Mouse (Mus musculus) heart, adult 2 months (tissue): ENCODE measurements around the gene Olfr1286. TPM values are rescaled to one million over a fixed set of nuclear protein-coding genes. Genes with fewer than 3 reads are reported as not detected.

ENCODE experiments used
- DNase-seq, 2 experiments: peaks; one replicate each; pipeline ENCODE4 v3.0.0; 2021
- H3K27ac ChIP-seq: fragments of 200-600 bp; 2 replicates; pipeline ENCODE4 v1.8.1; 2022
- H3K27me3 ChIP-seq: fragments of 200-500 bp; 2 replicates; pipeline ENCODE4 v1.6.1; 2012; ENCODE audit warnings: mild to moderate bottlenecking, low read length, inconsistent platforms, mixed read lengths; ENCODE audit not compliant: control insufficient read depth, insufficient read depth
- H3K36me3 ChIP-seq: fragments of 200-500 bp; 2 replicates; pipeline ENCODE4 v1.6.1; 2012; ENCODE audit warnings: low read length, inconsistent platforms; ENCODE audit not compliant: control insufficient read depth, insufficient read depth
- H3K4me1 ChIP-seq: fragments of 200-500 bp; 2 replicates; pipeline ENCODE4 v1.6.1; 2011; ENCODE audit warnings: low read length; ENCODE audit not compliant: control insufficient read depth, insufficient read depth
- H3K4me3 ChIP-seq: fragments of 200-600 bp; 2 replicates; pipeline ENCODE4 v1.8.1; 2022
- H3K79me2 ChIP-seq: fragments of 200-500 bp; replicated peaks from 2 replicates; pipeline ENCODE4 v1.6.1; 2012; ENCODE audit warnings: mild to moderate bottlenecking, inconsistent platforms, low read length, moderate library complexity, mixed read lengths; ENCODE audit not compliant: control insufficient read depth, insufficient read depth
- H3K9ac ChIP-seq: fragments of 200-500 bp; 2 replicates; pipeline ENCODE4 v1.6.1; 2012; ENCODE audit warnings: low read depth, mild to moderate bottlenecking, control low read depth, inconsistent platforms, low read length, mixed read lengths
- CTCF ChIP-seq: fragments of 200-600 bp; IDR thresholded peaks from 2 replicates; pipeline ENCODE4 v1.8.1; 2022; ENCODE audit warnings: antibody characterized with exemption, mild to moderate bottlenecking, moderate library complexity
- EP300 ChIP-seq: fragments of 200-500 bp; IDR thresholded peaks from 2 replicates; pipeline ENCODE4 v1.6.1; 2011; ENCODE audit warnings: low read depth, low read length, control low read depth; ENCODE audit not compliant: insufficient read depth
- POLR2A ChIP-seq: fragments of 200-500 bp; IDR thresholded peaks from 2 replicates; pipeline ENCODE4 v1.6.1; 2011; ENCODE audit warnings: mild to moderate bottlenecking, low read depth, low read length, control low read depth; ENCODE audit not compliant: insufficient read depth
- whole genome bisulfite sequencing: fragments of 180-500 bp; shearing (Covaris S2); methylation state at CpG from one replicate; pipeline ENCODE4 v1.1.7; 2018; 5-methylcytosine and 5-hydroxymethylcytosine counted together
- intact Hi-C: fragments of 180-260 bp; cut with DNase I; formaldehyde crosslinking; loops from one replicate; pipeline ENCODE4 v1.15.1; 2025
- long read RNA-seq: library from polyadenylated mRNA; stranded (forward); transcript quantifications from one replicate; pipeline ENCODE4 v2.0.0, GENCODE M21; 2021
- polyA plus RNA-seq: library from polyadenylated mRNA; depleted of rRNA; stranded (reverse); fragments of >200 nt; gene quantifications from 2 replicates; pipeline ENCODE4 v1.2.3, GENCODE M21; 2012; rRNA removed
- total RNA-seq, 2 experiments: library from RNA; stranded (reverse); gene quantifications; 2 replicates each; pipeline ENCODE4 v1.2.3; 2021

Gene Olfr1286
- not detected for total RNA-seq
- not detected in 2 replicates for polyA plus RNA-seq
- long read RNA-seq: 0 reads

DNA sequence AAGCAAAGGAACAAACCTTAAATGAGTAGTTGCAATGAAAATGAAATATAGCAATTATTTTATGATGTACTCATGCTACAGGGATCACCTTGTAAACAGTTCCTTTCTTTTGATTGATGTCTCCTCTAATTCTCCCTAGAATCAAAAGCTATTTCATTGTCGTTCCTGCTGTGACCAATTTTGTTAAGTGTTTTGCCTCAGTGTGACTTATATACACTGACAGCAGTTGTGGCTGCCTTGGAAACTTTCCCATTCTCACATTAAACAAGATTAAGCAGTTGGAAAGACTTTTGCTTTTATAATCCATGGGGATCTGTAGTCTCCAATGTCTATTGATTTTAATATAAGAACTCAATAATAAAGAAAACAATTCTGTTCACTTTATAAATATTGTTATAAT, at the start of gene Olfr1286:
TSS of gene Olfr1286 (minus strand) at position 185 of the 400 bp plus-strand sequence.
- Histone ChIP-seq H3K9ac (no peak within 1 kb of the TSS), H3K4me1 (no peaks in the 10 kb centered on the region), H3K27me3 (no peaks in the 10 kb centered on the region), H3K36me3 (no peaks in the 10 kb centered on the region), H3K27ac (no peak within 1 kb of the TSS), H3K79me2 (no peaks in the 10 kb centered on the region), H3K4me3 (no peak within 1 kb of the TSS)
- no peak for TF ChIP-seq EP300
- 66% methylated on average over 1 of the region's 1 CpGs for WGBS
- no peak for DNase-seq
- intact Hi-C loops: no loop called here

DNA sequence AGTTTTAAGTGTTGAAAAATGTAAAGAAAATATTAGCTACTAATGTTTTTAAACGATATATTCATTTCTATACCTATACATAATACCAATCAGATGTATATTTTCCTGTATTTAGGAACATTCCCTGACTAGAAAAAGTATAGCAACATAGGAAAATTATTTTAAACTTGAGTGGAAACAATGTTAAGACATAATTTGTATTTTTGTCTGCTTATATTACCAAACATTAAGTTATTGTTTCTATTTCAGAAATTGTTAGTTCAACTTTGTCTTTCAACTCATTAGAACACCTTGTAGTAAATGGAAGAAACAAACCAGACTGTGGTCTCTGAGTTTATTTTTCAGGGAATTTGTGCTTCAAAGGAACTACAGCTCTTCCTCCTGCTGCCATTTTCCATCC, 25.9 kb upstream of the Olfr1286 start, which contains the start of gene Olfr1287:
TSS of gene Olfr1287 (plus strand) at position 301 of the 400 bp plus-strand sequence.
- intact Hi-C loops: no loop called here
- H3K36me3 ChIP-seq: no peaks in the 10 kb centered on the region
- no peak within 1 kb of the TSS for H3K4me3 ChIP-seq
- H3K27ac ChIP-seq: no peak within 1 kb of the TSS
- no peaks in the 10 kb centered on the region for H3K27me3 ChIP-seq
- no peaks in the 10 kb centered on the region for H3K79me2 ChIP-seq
- no peak within 1 kb of the TSS for H3K9ac ChIP-seq
- H3K4me1 ChIP-seq: no peaks in the 10 kb centered on the region
- DNase-seq: no peak
- 58% methylated on average over 1 of the region's 1 CpGs for WGBS
- TF ChIP-seq POLR2A (no peak), EP300 (no peak), CTCF (no peak)

DNA sequence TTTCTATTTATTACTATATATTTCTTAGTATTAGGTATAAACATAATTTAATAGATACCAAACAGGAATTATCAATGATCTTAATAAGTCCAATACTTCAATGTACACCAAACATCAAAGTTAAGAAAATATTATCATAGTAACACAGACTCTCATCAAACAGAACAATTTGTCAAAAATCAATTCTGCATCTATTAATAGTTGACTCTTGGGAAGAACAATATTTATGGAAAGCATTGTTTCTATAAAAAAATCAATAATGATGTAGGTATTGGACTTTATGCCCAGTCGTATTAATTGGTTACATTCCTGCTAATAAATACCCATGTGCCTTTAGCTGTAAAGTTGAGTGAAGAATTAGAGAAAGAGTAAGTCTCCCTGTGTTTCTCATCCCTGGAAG, 47.7 kb downstream of the Olfr1286 start, which contains the start of gene Olfr1284:
TSS of gene Olfr1284 (plus strand) at position 301 of the 400 bp plus-strand sequence.
- no peaks in the 10 kb centered on the region for H3K79me2 ChIP-seq
- H3K9ac ChIP-seq: no peak within 1 kb of the TSS
- no peaks in the 10 kb centered on the region for H3K4me1 ChIP-seq
- intact Hi-C loops: no loop called here
- H3K27me3 ChIP-seq: no peaks in the 10 kb centered on the region
- H3K36me3 ChIP-seq: no peaks in the 10 kb centered on the region
- no peak for DNase-seq
- no peak for TF ChIP-seq EP300
- TF ChIP-seq CTCF: no peak
- TF ChIP-seq POLR2A: no peak
- WGBS: 73% methylated on average over 1 of the region's 1 CpGs
- H3K4me3 ChIP-seq: no peak within 1 kb of the TSS
- no peak within 1 kb of the TSS for H3K27ac ChIP-seq

Other genes with a start within 250 kb of the Olfr1286 start
- gene 4930430A15Rik, start 193.5 kb downstream of the Olfr1286 start, total RNA-seq: not detected
- gene 4930430A15Rik, start 193.5 kb downstream of the Olfr1286 start, polyA plus RNA-seq: not detected in 2 replicates
- not detected for gene Olfr1275, start 187.8 kb downstream of the Olfr1286 start, total RNA-seq
- gene Olfr1275, start 187.8 kb downstream of the Olfr1286 start, polyA plus RNA-seq: not detected in 2 replicates
- not detected for gene Olfr1276, start 168.6 kb downstream of the Olfr1286 start, total RNA-seq
- gene Olfr1276, start 168.6 kb downstream of the Olfr1286 start, polyA plus RNA-seq: not detected in 2 replicates
- gene Olfr1277, start 149.0 kb downstream of the Olfr1286 start, total RNA-seq: not detected
- not detected in 2 replicates for gene Olfr1277, start 149.0 kb downstream of the Olfr1286 start, polyA plus RNA-seq
- gene Olfr1278, start 133.0 kb downstream of the Olfr1286 start, total RNA-seq: not detected
- not detected in 2 replicates for gene Olfr1278, start 133.0 kb downstream of the Olfr1286 start, polyA plus RNA-seq
- gene Olfr1279, start 122.5 kb downstream of the Olfr1286 start, total RNA-seq: not detected
- gene Olfr1279, start 122.5 kb downstream of the Olfr1286 start, polyA plus RNA-seq: not detected in 2 replicates
- not detected for gene Olfr1280, start 109.1 kb downstream of the Olfr1286 start, total RNA-seq
- not detected in 2 replicates for gene Olfr1280, start 109.1 kb downstream of the Olfr1286 start, polyA plus RNA-seq
- not detected for gene Olfr1281, start 96.6 kb downstream of the Olfr1286 start, total RNA-seq
- not detected in 2 replicates for gene Olfr1281, start 96.6 kb downstream of the Olfr1286 start, polyA plus RNA-seq
- gene Olfr1282, start 87.0 kb downstream of the Olfr1286 start, total RNA-seq: not detected
- gene Olfr1282, start 87.0 kb downstream of the Olfr1286 start, polyA plus RNA-seq: not detected in 2 replicates
- gene Olfr1283, start 56.3 kb downstream of the Olfr1286 start, total RNA-seq: not detected
- gene Olfr1283, start 56.3 kb downstream of the Olfr1286 start, polyA plus RNA-seq: not detected in 2 replicates
- gene Olfr1284, start 47.6 kb downstream of the Olfr1286 start, total RNA-seq: not detected
- not detected in 2 replicates for gene Olfr1284, start 47.6 kb downstream of the Olfr1286 start, polyA plus RNA-seq
- not detected for gene Olfr1287, start 26.0 kb upstream of the Olfr1286 start, total RNA-seq
- gene Olfr1287, start 26.0 kb upstream of the Olfr1286 start, polyA plus RNA-seq: not detected in 2 replicates
- not detected for gene Olfr1288, start 51.0 kb upstream of the Olfr1286 start, total RNA-seq
- not detected in 2 replicates for gene Olfr1288, start 51.0 kb upstream of the Olfr1286 start, polyA plus RNA-seq
- gene Olfr1289, start 57.7 kb upstream of the Olfr1286 start, total RNA-seq: not detected
- not detected in 2 replicates for gene Olfr1289, start 57.7 kb upstream of the Olfr1286 start, polyA plus RNA-seq
- gene Olfr1290, start 70.7 kb upstream of the Olfr1286 start, total RNA-seq: not detected
- gene Olfr1290, start 70.7 kb upstream of the Olfr1286 start, polyA plus RNA-seq: not detected in 2 replicates
- not detected for gene Olfr1291-ps1, start 74.1 kb upstream of the Olfr1286 start, total RNA-seq
- not detected in 2 replicates for gene Olfr1291-ps1, start 74.1 kb upstream of the Olfr1286 start, polyA plus RNA-seq
- not detected for gene Olfr1293-ps, start 102.1 kb upstream of the Olfr1286 start, total RNA-seq
- gene Olfr1293-ps, start 102.1 kb upstream of the Olfr1286 start, polyA plus RNA-seq: not detected in 2 replicates
- gene Olfr1294, start 117.2 kb upstream of the Olfr1286 start, total RNA-seq: not detected
- gene Olfr1294, start 117.2 kb upstream of the Olfr1286 start, polyA plus RNA-seq: not detected in 2 replicates
- gene Olfr1295, start 146.6 kb upstream of the Olfr1286 start, total RNA-seq: not detected
- gene Olfr1295, start 146.6 kb upstream of the Olfr1286 start, polyA plus RNA-seq: not detected in 2 replicates
- gene Olfr1297, start 203.4 kb upstream of the Olfr1286 start, total RNA-seq: not detected
- not detected in 2 replicates for gene Olfr1297, start 203.4 kb upstream of the Olfr1286 start, polyA plus RNA-seq
- not detected for gene Olfr1298, start 226.1 kb upstream of the Olfr1286 start, total RNA-seq
- gene Olfr1298, start 226.1 kb upstream of the Olfr1286 start, polyA plus RNA-seq: not detected in 2 replicates
- gene Olfr1299, start 238.3 kb upstream of the Olfr1286 start, total RNA-seq: not detected
- not detected in 2 replicates for gene Olfr1299, start 238.3 kb upstream of the Olfr1286 start, polyA plus RNA-seq